ENCODE assay signal across 7 mouse cellular contexts in the genomic region with DNA sequence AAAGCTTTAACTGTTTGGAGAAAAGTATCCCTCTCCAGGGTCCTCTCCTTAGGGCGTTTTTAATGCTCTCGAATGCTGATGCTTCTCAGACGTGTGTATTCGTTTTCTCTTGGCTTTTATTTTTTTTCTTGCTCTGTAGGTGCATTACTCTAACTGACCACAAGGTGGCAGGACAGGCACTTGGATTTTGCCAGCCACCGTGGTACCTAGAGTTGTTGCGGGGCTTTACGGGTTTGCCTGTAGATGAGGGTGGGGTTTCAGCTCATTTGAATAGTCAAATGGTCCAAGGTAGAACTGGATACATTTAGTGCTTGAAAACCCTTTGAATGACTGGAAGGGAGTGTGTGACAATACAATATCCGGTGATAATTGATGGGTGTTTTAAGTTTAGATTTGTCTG.
A peak's percentile ranks its signal among the peaks of the same experiment; 100 is the strongest.
DNase-seq lines count a peak whose midpoint lies in the region; ATAC-seq and TF ChIP-seq lines count a peak whose summit lies in the region.

No protein-coding gene starts in this region.

- WGBS in neural tube, embryonic 15.5 days = 9% methylated on average over 8 of the region's 8 CpGs
- 8% methylated on average over 8 of the region's 8 CpGs for WGBS in hindbrain, embryonic 14.5 days
- WGBS in liver, embryonic 14.5 days (ENCODE audit: insufficient replicate concordance) = 9% methylated on average over 8 of the region's 8 CpGs

- H3K9me3 ChIP-seq in neural tube, embryonic 15.5 days (replicated peaks) = no peaks in the 10 kb centered on the region
- no peaks in the 10 kb centered on the region for H3K9me3 ChIP-seq in hindbrain, embryonic 14.5 days (ENCODE audit: control insufficient read depth, low read length)
- no peaks in the 10 kb centered on the region for H3K9me3 ChIP-seq in liver, embryonic 14.5 days (ENCODE audit: control insufficient read depth, low read length)

- TF ChIP-seq EP300 in liver, embryonic 14.5 days (IDR thresholded peaks at IDR 0.05; ENCODE audit: low read depth) = no peak

- no peak overlapping the region for H3K9ac ChIP-seq in neural tube, embryonic 15.5 days (replicated peaks)
- H3K9ac ChIP-seq in hindbrain, embryonic 14.5 days = no peak overlapping the region
- H3K9ac ChIP-seq in liver, embryonic 14.5 days (replicated peaks) = no peak overlapping the region

- H3K4me1 ChIP-seq in neural tube, embryonic 15.5 days = no peaks in the 10 kb centered on the region
- H3K4me1 ChIP-seq in hindbrain, embryonic 14.5 days (replicated peaks; ENCODE audit: control insufficient read depth, insufficient read depth, low read length) = 0 out of 2 replicates have a peak, but pooled peaks cover 3% of the 10 kb centered on the region
- H3K4me1 ChIP-seq in liver, embryonic 14.5 days (replicated peaks; ENCODE audit: control insufficient read depth in 2 of 2, insufficient read depth in 2 of 2, low read length in 1 of 2) = no peaks in the 10 kb centered on the region

- no peak overlapping the region for H3K4me3 ChIP-seq in neural tube, embryonic 15.5 days (replicated peaks)
- no peak overlapping the region for H3K4me3 ChIP-seq in hindbrain, embryonic 14.5 days (replicated peaks; ENCODE audit: low read length)
- H3K4me3 ChIP-seq in liver, embryonic 14.5 days (ENCODE audit: insufficient read depth in 1 of 2, low read depth in 2 of 2, low read length in 2 of 2) = no peak overlapping the region

- no peak for ATAC-seq in neural tube, embryonic 15.5 days (ENCODE audit: low FRiP score)
- peak; percentile 57; the same call in 1 of the 2 replicates for ATAC-seq in hindbrain, embryonic 14.5 days (ENCODE audit: low FRiP score)
- no peak for ATAC-seq in liver, embryonic 14.5 days (ENCODE audit: insufficient read depth)

- 0 out of 2 replicates have a peak, but pooled peaks cover 3% of the 10 kb centered on the region for H3K27me3 ChIP-seq in neural tube, embryonic 15.5 days (replicated peaks)
- H3K27me3 ChIP-seq in hindbrain, embryonic 14.5 days (ENCODE audit: control insufficient read depth, insufficient read depth, low read length) = no peaks in the 10 kb centered on the region
- H3K27me3 ChIP-seq in liver, embryonic 14.5 days (ENCODE audit: control insufficient read depth, insufficient read depth, low read length) = no peaks in the 10 kb centered on the region

- DNase-seq in neural tube, embryonic 10.5 days (ENCODE audit: extremely low spot score, low spot score) = peak; percentile 61
- DNase-seq in T-cell, adult 2 months (ENCODE audit: low spot score) = peak; percentile 2
- peak; percentile 75 for DNase-seq in embryo, embryonic 10 days (ENCODE audit: low spot score)
- peak; percentile 85 for DNase-seq in hindbrain, embryonic 14.5 days (ENCODE audit: low spot score)
- DNase-seq in liver, embryonic 14.5 days (ENCODE audit: low read depth in 3 of 3, low spot score in 3 of 3) = no peak
- DNase-seq in retina, postnatal 1 day = peak; percentile 82

- H3K4me2 ChIP-seq in neural tube, embryonic 15.5 days = no peak overlapping the region
- H3K4me2 ChIP-seq in hindbrain, embryonic 14.5 days (replicated peaks) = no peak overlapping the region
- H3K4me2 ChIP-seq in liver, embryonic 14.5 days (ENCODE audit: low read depth) = no peak overlapping the region

- H3K36me3 ChIP-seq in neural tube, embryonic 15.5 days = no peaks in the 10 kb centered on the region
- no peaks in the 10 kb centered on the region for H3K36me3 ChIP-seq in hindbrain, embryonic 14.5 days (replicated peaks; ENCODE audit: control insufficient read depth, insufficient read depth)
- H3K36me3 ChIP-seq in liver, embryonic 14.5 days (replicated peaks; ENCODE audit: control insufficient read depth, insufficient read depth, low read depth) = no peaks in the 10 kb centered on the region

- no peak overlapping the region for H3K27ac ChIP-seq in neural tube, embryonic 15.5 days (replicated peaks)
- H3K27ac ChIP-seq in hindbrain, embryonic 14.5 days = no peak overlapping the region
- H3K27ac ChIP-seq in liver, embryonic 14.5 days = no peak overlapping the region

- TF ChIP-seq CTCF in liver, embryonic 14.5 days (IDR thresholded peaks at IDR 0.05; ENCODE audit: low read depth) = peak; percentile 81

Comparison
In these comparisons a context has a peak if more than half of its experiments do, and no peak if none do; other contexts are left out.
1. DNase-seq: peak in neural tube, embryonic 10.5 days (single experiment), T-cell, adult 2 months (single experiment), embryo, embryonic 10 days (single experiment), hindbrain, embryonic 14.5 days (single experiment) and retina, postnatal 1 day (single experiment); none in liver, embryonic 14.5 days (0 of 3).